Mouse (Mus musculus) liver, adult 2 months (tissue): ENCODE measurements around the gene Slc10a2.
"Not testable (repeated sequence)": the region's sequence is repeated elsewhere in the genome, so short reads cannot be mapped to it uniquely, and the experiment has no call there.

Experiments used
- CTCF ChIP-seq: fragments of 200-500 bp; IDR thresholded peaks from 2 replicates; pipeline ENCODE4 v1.5.1; 2011; ENCODE audit warnings: low read depth, low read length, control low read depth
- POLR2A ChIP-seq: fragments of 200-500 bp; IDR thresholded peaks from 2 replicates; pipeline ENCODE4 v1.6.1; 2011; ENCODE audit warnings: low read length, control low read depth; ENCODE audit not compliant: insufficient read depth; ENCODE audit errors: extremely low read depth

DNA sequence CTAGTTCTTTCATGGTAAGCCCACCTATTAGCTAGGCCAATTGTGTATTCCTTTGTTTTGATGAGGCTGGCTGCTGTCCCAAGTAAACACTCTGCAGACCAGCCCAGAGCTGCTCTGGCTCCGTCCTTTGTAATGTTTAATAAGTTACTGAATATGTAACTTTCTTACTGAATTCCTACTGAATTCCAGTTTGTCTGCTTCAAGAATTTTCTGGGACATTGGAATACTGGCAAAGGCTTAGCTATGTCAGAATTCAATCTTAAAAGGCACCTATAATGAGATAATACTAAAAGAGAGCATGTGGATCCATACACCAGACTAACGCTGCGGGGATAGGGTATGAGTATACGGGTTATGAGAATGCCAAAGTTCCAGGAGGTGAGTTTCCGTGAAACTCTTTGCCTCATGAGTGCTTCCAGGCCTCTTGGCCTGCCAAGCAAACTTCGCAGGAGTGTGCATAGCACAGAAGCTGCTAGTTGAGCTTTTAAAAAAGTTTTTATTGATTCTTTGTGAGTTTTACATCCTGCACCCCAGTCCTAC, 60.7 kb downstream of the Slc10a2 start:
- TF ChIP-seq CTCF, POLR2A: not testable (repeated sequence)
